Mouse (Mus musculus) frontal cortex, adult (tissue): Measurements from ENCODE around the gene Zswim5.

Experiments
- ATAC-seq: cut with Nextera tagmentation; 2 replicates; pipeline ENCODE4 v1.9.2; 2017; ENCODE audit warnings: mild to moderate bottlenecking, moderate library complexity, mixed read lengths; ENCODE audit not compliant: low TSS enrichment

Gene Zswim5

GRCm38 (mm10) chr4:117005611-117006400, 128.6 kb downstream of the Zswim5 start:
- ATAC-seq, result no peak

- ATAC-seq, result peak; percentile 65
Measured at GRCm38 (mm10) chr4:117007058-117007457, 129.9 kb downstream of the Zswim5 start.

- no peak for ATAC-seq
Measured at GRCm38 (mm10) chr4:117010231-117010630, 133.1 kb downstream of the Zswim5 start.

GRCm38 (mm10) chr4:117013596-117013995, 136.4 kb downstream of the Zswim5 start:
- ATAC-seq, result no peak

GRCm38 (mm10) chr4:117014901-117015415, 137.8 kb downstream of the Zswim5 start:
- ATAC-seq, result no peak

GRCm38 (mm10) chr4:117017738-117018137, 140.6 kb downstream of the Zswim5 start:
- no peak for ATAC-seq

GRCm38 (mm10) chr4:117018327-117018726, 141.2 kb downstream of the Zswim5 start:
- ATAC-seq, result no peak

DNA sequence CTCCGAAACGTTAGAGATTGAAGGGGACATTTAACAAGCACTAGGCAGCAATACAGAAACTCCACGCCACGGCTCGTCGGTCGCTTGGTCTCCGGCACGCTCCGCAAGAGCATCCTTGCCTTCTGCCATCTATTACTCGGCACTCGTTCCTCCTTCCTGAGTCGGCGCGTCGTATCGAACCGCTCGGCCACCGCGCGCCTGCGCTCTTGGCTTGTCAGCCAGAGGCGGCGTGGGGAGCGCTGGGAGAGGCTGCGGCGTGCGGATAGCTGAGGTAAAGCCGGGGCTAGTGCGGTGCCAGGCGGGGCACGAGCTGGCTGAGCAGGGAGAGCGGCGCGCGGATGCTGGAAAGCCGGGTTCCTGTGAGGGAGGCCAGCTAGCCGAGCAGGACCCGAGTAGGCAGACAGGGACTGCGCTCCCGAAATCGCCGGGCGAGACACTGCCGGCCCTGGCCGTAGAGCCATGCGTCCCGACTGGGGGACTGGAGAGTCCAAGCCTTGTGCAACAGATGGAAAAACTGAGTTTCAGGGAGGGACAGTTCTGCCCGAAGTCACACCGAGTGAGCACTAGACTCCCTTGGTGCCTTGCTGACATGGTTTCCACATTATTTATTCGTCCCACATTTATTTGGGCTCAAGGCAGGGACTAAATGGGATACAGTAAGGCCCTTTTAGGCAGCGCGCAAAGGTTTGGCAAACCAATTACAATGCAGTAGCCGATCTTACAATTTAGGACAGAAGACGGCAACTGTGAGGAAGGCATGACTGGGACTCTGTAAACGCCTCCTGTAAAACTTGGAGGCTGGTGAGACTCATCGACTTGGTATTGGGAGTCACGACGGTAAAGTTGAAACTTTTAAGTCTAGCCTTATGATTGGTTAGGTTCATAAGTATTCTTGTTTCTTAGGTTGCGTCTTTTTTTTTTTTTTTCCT, 142.3 kb downstream of the Zswim5 start, which contains the start of gene Eif2b3:
Gene Eif2b3, plus strand, starts transcription at position 197 of the 929 bp plus-strand sequence.
- peak; percentile 100 for ATAC-seq

DNA sequence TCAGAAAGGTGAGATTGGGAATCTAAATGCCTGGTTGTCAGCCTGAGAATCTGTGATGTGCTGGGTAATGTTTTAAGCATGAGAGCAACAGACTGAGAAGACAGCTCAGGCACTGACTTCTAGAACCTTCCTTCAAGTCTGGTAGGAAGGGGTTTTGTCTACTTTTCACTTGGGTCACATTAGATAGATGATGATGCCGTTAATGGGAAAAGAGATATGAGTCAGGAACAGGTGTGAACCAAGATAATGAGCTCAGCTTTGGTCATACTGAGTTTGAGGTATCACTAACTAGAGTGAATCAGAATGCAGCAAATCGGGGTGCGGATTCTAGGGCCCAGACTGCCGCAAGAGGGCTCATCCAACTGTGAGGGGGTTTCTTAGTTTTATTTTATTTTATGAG, 146.3 kb downstream of the Zswim5 start:
- ATAC-seq, result no peak

DNA sequence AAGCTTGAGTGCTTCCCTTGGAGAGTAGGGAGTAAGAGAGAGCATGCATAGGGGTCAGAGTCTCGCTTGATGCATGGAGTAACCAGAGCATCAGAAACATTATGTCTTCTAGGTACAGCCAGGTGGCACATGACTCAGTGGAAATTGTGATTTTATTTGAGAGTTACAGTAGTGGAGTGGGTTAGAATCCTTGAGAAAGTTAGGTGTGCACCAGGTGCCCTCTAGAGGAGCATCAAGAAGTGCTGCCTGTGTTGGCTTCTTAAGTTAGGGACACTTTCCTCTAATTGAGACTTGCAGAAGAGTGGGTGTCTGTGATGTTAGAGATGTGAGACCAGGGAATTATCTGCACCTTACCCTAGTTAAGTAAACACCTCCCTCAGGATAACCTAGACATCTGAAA, 153.9 kb downstream of the Zswim5 start:
- ATAC-seq, result no peak
